Mouse (Mus musculus) layer of hippocampus, postnatal 36 days (tissue): ENCODE measurements around the gene Nudt22. TPM values are rescaled to one million over a fixed set of nuclear protein-coding genes. Genes with fewer than 3 reads are reported as not detected.
A peak's percentile ranks its signal among the peaks of the same experiment; 100 is the strongest.

Source experiments
- DNase-seq, 2 experiments: peaks; one replicate each; pipeline ENCODE4 v3.0.0; 2022
- total RNA-seq, 2 experiments: library from RNA; stranded (reverse); gene quantifications; 2 replicates each; pipeline ENCODE4 v1.2.3; 2021

The Nudt22 gene
- 10 to 100 TPM; 13.8 to 14.3 TPM for total RNA-seq

DNA sequence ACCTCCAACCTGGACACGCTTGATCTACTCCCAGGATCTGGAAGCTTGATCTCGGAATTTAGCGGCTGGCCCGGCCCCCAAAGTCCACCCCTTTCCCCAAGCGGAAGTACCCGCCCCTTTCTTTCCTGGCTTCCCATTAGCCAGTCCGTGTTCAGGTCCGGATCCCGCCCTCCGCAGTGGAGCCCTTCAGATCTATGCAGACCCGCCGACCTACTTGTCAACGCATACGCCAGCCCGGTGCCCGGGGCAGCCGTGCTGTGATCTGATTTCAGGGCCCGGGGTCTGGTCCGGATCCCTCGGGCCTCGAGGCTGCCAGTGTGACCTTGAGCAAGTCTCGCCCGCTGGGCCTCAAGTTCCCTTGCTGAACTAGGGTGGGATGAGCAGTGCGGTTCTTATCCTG, at the start of gene Nudt22, which contains the start of gene Trpt1:
TSS of gene Nudt22 (minus strand) at position 112 of the 400 bp plus-strand sequence.
TSS of gene Trpt1 (plus strand) at position 126 of the 400 bp plus-strand sequence.
- peak; percentile 82 to 83 for DNase-seq

DNA sequence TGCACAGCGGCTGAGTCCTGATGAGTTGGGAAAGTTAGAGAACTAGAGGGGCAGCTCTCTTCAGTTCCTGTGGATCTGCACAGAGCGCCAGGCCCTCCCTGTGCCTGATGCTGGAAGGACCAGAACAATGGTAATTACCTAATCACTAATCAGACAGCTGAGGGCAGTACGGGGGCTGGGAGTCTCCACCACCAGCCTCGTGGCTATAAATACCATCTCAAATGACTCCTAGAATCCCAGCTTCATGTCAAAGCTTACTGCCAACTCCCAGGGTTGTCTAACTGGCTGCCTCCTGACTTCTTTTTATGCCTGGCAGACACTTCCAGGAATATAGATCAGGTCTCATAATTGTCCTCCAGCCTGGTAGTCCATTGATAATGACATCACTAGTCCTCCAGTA, 48.8 kb upstream of the Nudt22 start:
- no peak for DNase-seq

DNA sequence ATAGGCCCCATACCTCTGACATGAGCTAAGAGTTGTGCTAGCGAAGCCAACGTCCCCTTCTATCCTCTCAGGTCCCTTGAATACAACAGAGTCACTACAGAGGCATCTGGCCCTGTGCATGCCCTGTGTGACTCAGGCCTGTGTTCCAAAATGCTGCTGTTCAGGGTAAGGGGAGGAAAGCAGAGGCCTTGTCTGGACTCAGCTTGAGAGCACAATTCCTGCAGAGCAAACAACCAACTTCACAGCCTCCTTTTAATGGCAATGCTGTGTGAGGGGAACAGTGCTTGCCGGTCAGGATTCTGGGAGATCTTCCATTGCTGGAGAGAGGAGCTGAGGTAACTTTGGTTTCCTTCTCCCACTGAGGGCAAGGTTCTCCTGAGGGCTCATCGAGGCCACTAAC, 48.4 kb upstream of the Nudt22 start:
- DNase-seq = no peak

DNA sequence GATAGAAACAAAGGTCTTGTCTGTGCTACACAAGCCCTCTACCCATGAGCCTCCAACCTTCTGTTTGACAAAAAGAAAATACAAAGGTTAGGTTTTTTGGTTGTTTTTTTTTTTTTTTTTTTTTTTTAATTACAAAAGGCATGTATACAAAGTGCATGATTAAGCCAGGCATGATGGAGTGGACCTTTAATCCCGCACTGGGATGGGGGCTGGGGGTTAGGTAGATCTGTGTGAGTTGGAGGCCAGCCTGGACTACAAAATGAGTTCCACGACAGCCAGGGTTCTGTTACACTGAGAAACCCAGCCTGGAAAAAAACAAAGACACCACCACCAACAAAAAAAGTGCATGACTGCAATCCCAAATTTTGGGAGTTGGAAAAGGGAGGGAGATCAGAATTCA, 45.3 kb upstream of the Nudt22 start:
- no peak for DNase-seq

DNA sequence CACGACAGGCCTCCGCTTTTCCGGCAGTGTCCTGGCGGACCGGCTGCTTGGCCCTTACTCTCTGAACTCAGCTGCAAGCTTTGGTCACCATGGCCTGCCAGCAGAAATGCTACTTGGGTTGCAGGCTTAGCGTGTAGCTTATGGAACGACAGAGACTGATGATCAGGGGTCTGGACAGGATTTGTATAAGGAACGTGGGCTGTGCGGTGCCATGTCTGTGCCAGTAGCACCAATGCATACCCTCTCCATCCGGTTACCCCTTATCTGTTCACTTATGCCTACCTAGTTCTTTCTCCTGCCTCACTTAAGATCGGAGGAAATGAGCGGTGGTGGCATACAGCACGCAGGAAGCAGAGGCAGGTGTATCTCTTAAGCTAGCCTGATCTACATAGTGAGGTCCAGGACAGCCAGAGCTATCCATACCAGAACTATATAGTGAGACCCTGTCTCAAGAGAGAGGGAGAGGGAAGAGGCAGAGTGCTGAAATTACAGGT, 44.8 kb upstream of the Nudt22 start:
- no peak for DNase-seq

DNA sequence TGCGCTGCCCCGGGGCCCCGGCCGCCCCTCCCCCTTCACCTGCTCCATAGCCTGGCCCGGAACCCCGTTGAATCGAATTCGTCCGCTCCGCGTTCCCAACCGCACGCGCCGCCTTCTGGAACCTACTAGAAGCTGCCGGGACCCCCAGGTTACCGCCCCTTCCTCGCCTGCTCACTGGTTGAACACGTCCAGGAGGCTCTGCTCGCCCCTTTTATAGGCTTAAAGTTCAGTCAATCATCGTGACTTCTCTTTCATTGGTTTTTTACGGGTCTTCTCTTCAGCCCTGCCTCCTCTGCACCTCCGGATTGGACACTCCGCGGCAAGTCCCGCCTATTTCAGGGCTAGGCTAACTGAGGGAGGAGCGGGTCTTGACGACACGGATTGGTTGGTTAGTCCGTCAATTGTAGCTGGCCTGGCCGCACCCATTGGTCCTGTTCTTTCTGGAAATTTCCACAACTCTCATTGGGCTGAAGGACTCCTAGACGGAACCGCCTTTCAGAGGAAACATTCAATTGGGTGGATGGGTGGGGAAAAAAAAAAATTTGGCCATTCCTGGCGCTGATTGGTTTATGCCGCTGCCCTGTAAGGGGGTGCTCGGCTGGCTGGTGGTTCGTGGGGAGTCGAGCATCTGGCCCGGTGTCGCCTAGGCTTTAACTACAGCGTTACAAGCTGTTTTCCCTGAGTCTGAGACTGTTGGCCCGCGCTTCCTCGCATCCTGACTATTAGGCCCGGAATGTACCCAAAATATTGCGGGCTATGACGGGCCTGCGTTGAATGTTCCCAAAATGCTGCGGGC, 44.1 kb upstream of the Nudt22 start, which contains the start of gene Stip1:
TSS of gene Stip1 (minus strand) at position 127 of the 796 bp plus-strand sequence.
- peak; percentile 99 for DNase-seq

DNA sequence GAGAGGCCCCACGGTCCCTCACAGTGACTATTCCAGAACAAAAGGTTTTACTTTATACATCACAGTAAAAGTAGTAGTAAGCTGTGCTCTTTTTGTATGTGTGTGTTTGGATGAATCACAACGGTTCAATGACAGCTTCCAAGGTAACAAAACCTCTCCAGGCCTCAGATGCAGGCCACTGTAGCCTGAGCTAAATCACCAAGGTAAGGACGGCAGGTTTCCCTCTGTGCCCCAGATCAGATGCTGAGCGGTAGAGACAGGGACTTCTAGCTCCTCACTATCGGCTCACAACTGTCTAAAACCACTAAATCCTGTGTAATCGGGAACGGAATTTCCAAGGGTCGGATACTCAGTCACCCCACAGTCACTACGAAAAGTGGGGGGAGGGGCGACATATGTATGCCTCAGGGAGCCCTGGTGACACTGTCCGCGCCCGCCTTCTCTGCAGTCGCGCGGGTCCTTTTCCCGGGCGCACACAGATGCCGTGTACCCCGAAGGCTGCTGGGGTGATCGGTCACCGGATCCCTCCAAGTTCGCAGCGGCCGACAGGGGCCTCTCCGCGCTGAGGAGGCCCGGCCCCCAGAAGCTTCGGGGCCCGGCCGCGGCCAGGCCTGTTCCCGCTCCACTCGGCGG, 43.3 kb upstream of the Nudt22 start:
- DNase-seq = peak in 1 of 2 experiments; percentile 42

- DNase-seq = no peak
Measured at GRCm38 (mm10) chr19:7034006-7034405, 38.1 kb upstream of the Nudt22 start.

- DNase-seq = no peak
Measured at GRCm38 (mm10) chr19:7029531-7029930, 33.6 kb upstream of the Nudt22 start.

DNA sequence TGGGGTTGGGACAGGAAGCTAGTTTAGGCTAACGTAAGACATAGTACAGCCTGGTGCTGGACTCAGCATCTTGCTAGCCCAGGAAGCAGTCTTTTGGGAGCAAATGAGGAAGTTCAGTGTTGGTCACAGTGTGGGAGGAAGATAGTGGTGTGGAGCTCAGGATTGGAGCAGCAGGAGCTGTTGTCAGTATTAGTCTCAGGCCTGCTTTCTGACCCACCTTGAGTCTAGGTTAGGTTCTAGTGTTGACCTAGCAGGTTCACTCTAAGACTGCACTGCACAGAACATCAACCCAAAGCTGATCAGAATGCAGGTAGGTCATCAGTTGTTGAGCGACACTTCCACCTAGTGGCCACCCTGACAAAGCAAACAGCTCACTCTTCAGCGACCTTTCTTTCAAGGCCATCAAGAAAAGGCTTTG, 24.3 kb upstream of the Nudt22 start:
- no peak for DNase-seq

GRCm38 (mm10) chr19:7019191-7019590, 23.3 kb upstream of the Nudt22 start, which contains the start of gene Fermt3:
Gene Fermt3 (minus strand): TSS chr19:7019469.
- DNase-seq = no peak

DNA sequence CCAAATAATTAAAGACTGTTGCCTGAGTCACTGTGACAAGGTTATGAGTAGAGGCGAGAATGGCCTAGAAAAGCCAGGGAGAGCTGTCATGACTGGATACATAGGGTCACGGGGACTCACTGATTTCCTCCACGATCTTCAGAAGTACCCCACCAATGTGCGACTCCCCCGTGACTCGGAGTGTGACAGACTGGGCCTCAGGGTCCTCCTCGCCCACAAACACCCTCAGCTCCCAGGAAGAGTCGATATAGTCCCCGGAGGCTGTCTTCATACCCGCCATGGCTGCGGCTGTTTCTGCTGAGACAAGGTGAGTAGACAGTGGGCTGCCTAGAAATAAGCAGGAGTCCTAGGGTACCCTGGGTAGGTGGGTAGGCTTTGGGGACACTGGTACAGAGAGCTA, 22.6 kb upstream of the Nudt22 start:
- no peak for DNase-seq

GRCm38 (mm10) chr19:7017541-7018457, 21.9 kb upstream of the Nudt22 start:
- DNase-seq = no peak

GRCm38 (mm10) chr19:7014481-7015135, 18.7 kb upstream of the Nudt22 start:
- no peak for DNase-seq

DNA sequence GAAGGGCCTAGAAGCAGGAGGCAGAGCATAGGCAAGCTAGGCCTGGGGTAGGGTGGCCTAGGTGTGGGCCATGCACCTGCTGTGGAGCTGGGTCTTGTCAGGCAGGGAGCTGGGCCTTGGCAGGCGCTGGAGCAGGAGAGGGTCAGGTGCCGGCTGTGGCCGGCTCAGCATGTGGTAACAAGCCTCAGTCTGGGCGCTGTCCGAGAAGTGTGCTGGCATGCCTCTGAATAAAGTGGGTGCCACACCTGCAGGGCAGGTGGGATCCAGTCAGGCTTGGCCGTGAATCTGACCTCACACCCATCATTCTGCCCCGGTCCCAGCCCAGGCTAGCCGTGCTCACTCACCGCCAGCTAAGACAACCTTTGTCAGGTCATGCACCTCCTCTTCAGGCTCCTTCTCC, 18.1 kb upstream of the Nudt22 start:
- DNase-seq = no peak

GRCm38 (mm10) chr19:7012426-7012825, 16.5 kb upstream of the Nudt22 start:
- DNase-seq = no peak

- DNase-seq = no peak
Measured at GRCm38 (mm10) chr19:7006892-7007593, 11.1 kb upstream of the Nudt22 start.

DNA sequence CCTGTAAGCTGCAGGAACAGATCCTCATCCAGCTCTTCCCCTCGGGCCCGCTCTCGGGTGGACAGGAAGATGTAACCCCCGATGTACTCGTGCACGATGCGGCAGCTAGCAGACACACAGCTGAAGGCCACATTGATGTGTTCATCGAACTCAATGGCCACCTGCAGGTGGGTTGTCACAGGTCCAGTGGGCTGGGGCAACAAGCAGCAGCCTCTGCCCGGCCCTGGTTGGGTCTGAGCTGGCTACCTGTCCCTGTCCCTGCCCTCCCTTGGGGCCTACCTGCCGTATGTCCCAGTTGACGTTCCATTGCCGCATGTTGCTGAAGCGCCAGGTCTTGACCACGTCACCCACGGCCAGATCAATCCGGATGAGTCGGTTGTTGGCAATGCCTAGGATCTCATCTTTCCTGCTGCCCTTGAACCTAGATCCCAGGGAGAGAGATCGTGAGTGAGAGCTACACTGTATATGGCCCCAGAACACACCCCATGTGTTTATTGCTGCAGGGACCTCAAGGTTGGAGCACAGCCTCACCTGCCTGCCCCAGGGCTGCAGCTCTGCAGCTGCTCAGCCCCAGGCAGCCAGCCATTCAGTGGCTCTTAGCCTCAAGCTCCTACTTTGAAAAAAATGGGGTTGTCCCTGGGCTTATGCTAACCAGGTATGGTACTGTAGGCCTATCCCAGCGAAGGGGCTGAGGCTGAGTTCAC, 3.6 kb upstream of the Nudt22 start:
- DNase-seq = no peak

GRCm38 (mm10) chr19:6997721-6998290, 1.9 kb upstream of the Nudt22 start:
- DNase-seq = no peak
